Mouse (Mus musculus) urinary bladder, postnatal 36 days (tissue): ENCODE measurements at regions not wholly inside any gene's neighbourhood (a gene's known extent, or its start where the extent isn't known, plus 50 kb on each side); places are given as distances from the start of the nearest gene placed in this dataset.

Source experiments
- DNase-seq, 2 experiments: peaks; one replicate each; pipeline ENCODE4 v3.0.0; 2022; ENCODE audit warnings: low spot score in 2 of 2, mixed read lengths in 1 of 2

- no peak for DNase-seq
These were observed 404.2 kb upstream of the Cntn3 start for GRCm38 (mm10) chr6:102977122-102977521.

GRCm38 (mm10) chr6:103023326-103023725, 450.4 kb upstream of the Cntn3 start:
- no peak for DNase-seq

GRCm38 (mm10) chr6:103024006-103024405, 451.1 kb upstream of the Cntn3 start:
- DNase-seq = peak in 1 of 2 experiments; percentile 20

GRCm38 (mm10) chr6:103028150-103028549, 455.2 kb upstream of the Cntn3 start:
- no peak for DNase-seq

DNA sequence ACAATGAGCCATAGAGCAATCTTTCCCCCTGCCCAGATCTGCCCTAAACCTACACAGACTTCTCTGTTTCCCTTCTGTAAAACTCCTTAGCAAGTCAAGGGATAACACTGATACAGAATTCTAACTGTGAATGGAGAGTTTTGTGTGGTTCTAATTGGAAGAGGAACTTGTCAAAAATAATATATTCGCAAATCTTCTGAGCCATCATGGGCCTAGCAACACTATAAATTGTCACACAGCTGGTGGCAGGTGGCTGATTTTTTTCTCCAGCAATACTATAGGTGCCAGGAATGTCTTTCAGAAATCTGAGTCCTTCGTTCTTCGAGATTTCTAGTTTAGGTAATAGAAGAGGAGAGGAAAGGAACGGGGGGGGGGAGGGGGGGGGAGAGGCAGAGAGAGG, 460.5 kb upstream of the Cntn3 start:
- DNase-seq = no peak

GRCm38 (mm10) chr6:103033919-103034318, 461.0 kb upstream of the Cntn3 start:
- no peak for DNase-seq

DNA sequence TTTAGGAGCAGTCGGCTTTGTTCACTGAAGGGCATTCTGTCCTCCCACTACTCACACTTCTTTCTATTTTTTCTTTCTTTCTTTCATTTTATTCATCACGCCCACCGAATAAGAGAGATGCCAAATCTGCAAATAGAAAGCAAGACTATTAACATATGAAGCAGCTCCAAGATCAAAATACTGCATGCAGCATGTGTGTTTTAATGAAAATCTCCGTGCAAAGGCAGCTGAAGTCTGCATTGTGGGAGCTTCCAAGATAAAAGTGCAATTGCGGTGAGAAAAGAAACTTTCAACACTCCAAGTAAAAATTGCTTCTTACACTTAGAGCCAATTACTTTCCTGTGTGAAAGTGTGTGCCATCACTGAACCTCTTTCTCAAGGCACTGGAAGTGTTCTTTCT, 449.8 kb upstream of the Chl1 start:
- no peak for DNase-seq

- no peak for DNase-seq
These were observed 404.2 kb upstream of the Chl1 start for GRCm38 (mm10) chr6:103106189-103106588.

DNA sequence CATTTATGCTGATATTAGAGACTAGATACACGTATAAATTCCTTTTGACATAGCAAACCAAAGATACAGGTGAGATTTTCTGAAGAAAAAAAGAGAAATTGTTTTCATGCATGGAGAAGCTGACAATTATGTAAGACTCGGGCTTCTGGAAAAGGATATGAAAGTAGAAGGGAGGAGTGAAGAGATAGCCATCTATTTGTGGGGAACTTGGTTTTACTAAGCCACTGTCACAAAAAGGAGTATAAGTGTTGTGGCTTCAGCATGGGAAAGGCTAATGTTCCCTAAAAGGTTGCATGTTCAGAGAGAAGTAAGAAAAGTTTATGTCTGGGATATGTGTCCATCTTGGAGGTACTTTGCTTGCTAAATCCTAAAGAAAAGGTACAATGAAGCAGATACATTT, 390.8 kb upstream of the Chl1 start:
- no peak for DNase-seq

DNA sequence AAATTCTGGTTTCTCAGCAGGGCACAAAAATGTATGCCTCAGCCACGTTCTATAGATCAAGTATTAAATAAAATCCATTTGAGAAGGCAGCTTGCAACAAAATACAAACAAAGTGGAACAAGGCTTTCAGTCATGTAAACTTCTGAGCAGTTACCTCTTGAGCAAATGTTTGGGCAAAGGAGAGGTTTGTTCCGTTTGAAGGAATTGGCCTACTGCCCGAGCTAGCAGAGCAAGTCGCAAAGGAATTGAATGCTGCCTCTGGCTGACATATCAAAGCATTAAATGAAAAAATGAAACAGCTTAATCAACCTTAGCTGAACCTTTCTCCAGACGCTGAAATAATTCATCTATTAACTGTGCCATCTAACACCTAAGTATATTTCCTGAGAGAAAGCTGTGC, 369.5 kb upstream of the Chl1 start:
- no peak for DNase-seq

DNA sequence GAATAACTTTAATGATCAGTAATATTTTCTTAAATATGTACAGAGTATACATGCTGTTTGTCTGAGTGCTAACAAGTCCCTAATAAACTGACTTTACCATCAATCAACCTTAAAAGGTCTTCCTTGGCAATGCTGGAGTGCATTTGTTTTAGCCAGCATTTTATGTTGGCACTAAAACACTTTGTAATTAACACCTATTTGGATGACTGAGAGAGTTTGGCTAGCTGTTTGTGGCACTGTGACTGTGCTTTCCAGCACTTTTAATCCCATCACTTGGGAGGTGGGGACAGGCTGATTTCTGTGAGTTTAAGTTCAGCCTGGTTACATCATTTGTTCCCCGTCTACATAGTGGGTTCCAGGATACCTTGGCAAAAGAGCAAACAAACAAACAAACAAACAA, 332.5 kb upstream of the Chl1 start:
- DNase-seq = no peak

DNA sequence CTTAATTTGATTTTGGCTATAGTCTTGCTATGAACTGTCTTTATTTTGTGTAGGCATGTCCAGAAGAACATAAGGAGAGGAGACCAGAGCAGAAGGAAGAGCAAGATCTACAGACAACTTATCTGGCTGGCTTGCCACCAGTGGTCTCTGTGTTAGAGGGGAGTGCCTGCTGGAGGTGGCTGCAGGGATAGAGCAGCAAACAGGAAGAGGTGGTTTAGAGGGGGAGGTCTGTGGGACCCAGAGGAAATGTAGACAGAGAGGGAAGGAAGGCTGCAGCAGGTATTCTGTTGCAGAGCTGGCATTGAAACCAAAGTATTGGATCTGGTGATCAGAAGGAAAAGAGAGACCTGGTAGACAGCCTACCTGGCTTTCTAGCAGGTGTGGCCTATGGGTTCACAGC, 327.0 kb upstream of the Chl1 start:
- no peak for DNase-seq

- DNase-seq = no peak
These were observed 313.5 kb upstream of the Chl1 start for GRCm38 (mm10) chr6:103196838-103197237.

DNA sequence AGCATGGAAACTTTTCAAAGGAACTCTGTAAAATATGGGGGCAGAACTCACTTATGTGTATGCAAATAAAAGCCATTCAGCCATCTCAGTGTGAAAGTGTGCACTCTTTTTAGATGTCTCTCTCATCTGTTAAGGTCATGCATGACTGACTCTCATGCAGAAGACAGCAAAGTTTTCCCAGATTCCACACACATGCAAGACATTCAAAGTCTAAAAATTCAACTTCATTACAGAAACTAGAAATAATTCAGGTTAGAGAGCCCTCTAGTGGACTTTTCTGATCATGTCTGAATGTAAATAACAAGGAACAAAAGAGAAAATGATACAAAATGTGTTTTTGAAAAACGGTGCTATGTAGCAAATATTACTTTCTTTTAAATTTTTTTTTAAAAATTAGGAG, 308.8 kb upstream of the Chl1 start:
- DNase-seq = no peak

- no peak for DNase-seq
These were observed 301.2 kb upstream of the Chl1 start for GRCm38 (mm10) chr6:103209202-103209601.

- DNase-seq = no peak
These were observed 297.2 kb upstream of the Chl1 start for GRCm38 (mm10) chr6:103213160-103213559.

DNA sequence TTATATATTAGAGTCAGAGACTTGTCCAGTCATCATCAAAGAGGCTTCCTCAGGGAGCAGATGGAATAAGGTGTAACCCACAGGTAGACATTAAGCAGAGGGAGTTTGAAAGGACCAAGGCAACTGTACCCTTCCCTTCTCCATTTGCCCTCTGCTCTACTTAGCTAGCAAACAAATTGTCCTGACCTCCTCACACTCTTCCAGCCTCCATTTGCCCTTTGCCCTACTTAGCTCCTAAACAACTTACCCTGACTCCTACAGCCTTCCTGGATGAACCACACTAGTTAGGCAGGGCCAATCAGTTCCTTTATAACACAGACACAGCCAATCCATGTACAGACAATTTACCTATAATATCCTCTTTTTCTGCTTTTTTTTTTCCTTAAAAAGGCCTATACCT, 273.5 kb upstream of the Chl1 start:
- no peak for DNase-seq

DNA sequence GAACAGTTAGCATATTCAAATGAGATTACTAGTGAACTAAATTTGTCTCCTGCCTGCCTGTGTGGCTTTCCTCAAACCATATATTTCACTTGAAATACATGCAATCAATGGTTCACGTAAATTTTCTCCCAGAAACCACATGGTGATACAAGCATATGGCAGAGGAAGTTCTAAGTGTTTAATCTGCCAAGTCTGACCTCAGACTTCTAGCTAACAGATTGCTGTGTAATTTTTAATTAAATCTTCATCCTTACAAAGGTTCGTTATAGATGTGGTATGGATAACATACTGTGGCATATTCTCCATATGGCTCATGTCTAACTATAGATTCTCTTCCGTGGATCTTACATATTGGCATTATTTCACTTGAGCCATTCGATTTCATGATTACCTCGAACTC, 241.4 kb upstream of the Chl1 start:
- no peak for DNase-seq

DNA sequence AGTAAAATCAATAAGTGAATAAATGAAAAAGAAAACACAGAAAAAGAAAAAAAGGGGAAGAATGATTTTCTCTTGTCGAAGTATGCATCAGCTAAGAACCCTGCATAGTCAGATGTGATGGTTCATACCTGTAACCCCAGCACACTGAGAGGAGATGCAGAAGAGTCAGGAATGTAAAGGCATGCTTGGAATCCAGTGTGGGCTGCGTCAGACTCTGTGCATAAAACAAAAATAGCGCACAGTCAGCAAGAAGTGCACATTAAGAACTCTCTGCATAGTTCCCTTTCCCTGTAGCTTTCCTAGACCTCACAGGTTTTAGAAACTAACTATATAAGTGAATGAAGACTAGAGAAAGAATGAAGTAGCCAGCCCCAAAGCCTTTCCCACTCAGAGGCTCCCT, 238.2 kb upstream of the Chl1 start:
- no peak for DNase-seq

- DNase-seq = no peak
These were observed 235.3 kb upstream of the Chl1 start for GRCm38 (mm10) chr6:103275071-103275470.

- DNase-seq = no peak
These were observed 234.9 kb upstream of the Chl1 start for GRCm38 (mm10) chr6:103275476-103275875.

DNA sequence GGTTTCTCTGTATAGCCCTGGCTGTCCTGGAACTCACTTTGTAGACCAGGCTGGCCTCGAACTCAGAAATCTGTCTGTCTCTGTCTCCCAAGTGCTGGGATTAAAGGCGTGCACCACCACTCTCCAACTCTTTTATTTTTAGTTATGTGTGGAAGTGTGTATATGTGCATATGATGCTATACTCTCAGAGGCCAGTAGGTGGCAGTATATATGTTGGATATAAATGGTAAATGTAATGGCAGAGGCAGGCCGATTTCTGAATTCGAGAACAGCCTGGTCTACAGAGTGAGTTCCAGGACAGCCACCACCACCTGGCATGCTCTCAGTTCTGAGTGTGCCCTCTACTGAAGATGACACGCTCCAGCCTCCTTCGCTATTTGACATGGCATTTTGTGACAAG, 214.4 kb upstream of the Chl1 start:
- no peak for DNase-seq

- no peak for DNase-seq
These were observed 203.8 kb upstream of the Chl1 start for GRCm38 (mm10) chr6:103306420-103307249.

DNA sequence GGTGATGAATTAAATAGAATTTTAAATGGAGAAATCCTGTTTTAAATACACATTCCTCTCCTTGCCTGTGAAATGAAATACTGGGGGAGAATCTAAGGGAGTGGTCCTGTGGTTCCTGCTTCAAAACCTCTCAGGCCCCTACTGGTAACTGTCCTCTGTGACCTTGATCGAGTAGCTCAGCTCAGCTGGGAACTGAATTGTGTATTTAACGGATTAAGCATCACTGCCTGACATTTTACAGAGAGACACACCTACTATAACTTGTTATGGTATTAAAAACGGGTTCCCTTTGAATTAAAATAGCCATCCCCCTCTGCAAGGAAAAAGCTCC, 203.2 kb upstream of the Chl1 start:
- DNase-seq = no peak
